Mouse (Mus musculus) heart, embryonic 16.5 days (tissue): ENCODE data around the gene Erc2. TPM values are rescaled to one million over a fixed set of nuclear protein-coding genes. Genes with fewer than 3 reads are reported as not detected.

ENCODE experiments used
- ATAC-seq: fragments of 200-750 bp; cut with Nextera tagmentation; replicated peaks from 2 replicates; pipeline ENCODE4 v1.8.0; 2017; ENCODE audit warnings: moderate number of reproducible peaks; ENCODE audit not compliant: insufficient read depth, low FRiP score; ENCODE audit errors: extremely low read depth
- H3K27ac ChIP-seq: fragments of 300-500 bp; sonication (generic); 2 replicates; pipeline ENCODE4 v1.5.1; 2014; ENCODE audit warnings: mild to moderate bottlenecking, low read length, control low read depth, moderate library complexity
- H3K27me3 ChIP-seq: fragments of 300-500 bp; sonication (generic); 2 replicates; pipeline ENCODE4 v1.6.1; 2014; ENCODE audit warnings: low read length, mixed read lengths; ENCODE audit not compliant: control insufficient read depth, insufficient read depth
- H3K36me3 ChIP-seq: fragments of 300-500 bp; sonication (generic); 2 replicates; pipeline ENCODE4 v1.6.1; 2014; ENCODE audit not compliant: control insufficient read depth, insufficient read depth
- H3K4me1 ChIP-seq: fragments of 300-500 bp; sonication (generic); 2 replicates; pipeline ENCODE4 v1.6.1; 2014; ENCODE audit warnings: low read length, mixed read lengths; ENCODE audit not compliant: control insufficient read depth, insufficient read depth
- H3K4me2 ChIP-seq: fragments of 300-500 bp; sonication (generic); 2 replicates; pipeline ENCODE4 v1.6.1; 2014; ENCODE audit warnings: low read depth, mild to moderate bottlenecking, control low read depth, low read length
- H3K4me3 ChIP-seq: fragments of 300-500 bp; sonication (generic); 2 replicates; pipeline ENCODE4 v1.5.1; 2014; ENCODE audit warnings: mild to moderate bottlenecking, control low read depth, low read length
- H3K9ac ChIP-seq: fragments of 300-500 bp; sonication (generic); 2 replicates; pipeline ENCODE4 v1.6.1; 2014; ENCODE audit warnings: low read length, control low read depth
- H3K9me3 ChIP-seq: fragments of 300-500 bp; sonication (generic); replicated peaks from 2 replicates; pipeline ENCODE4 v1.6.1; 2016; ENCODE audit warnings: low read length; ENCODE audit not compliant: control insufficient read depth
- WGBS: fragments of 180-500 bp; shearing (Covaris S2); extraction: QIAGEN DNeasy Blood & Tissue Kit; methylation state at CpG from one replicate; pipeline ENCODE4 v1.1.7; 2014; 5-methylcytosine and 5-hydroxymethylcytosine counted together
- polyA plus RNA-seq: library from polyadenylated mRNA; unstranded; fragments of >200 nt; fragmentation: Nextera tagmentation; extraction: Ambion mirVana; gene quantifications from 2 replicates; pipeline ENCODE4 v1.2.1, GENCODE M21; 2015

The Erc2 gene
- polyA plus RNA-seq, 1 experiment from 2014 or later, result 1.5 TPM

GRCm38 (mm10) chr14:28328512-28328911 lies 706.3 kb downstream of the Erc2 start:
- Histone ChIP-seq H3K36me3 (no peaks in the 10 kb centered on the region), H3K4me2 (no peak overlapping the region), H3K9ac (no peak overlapping the region), H3K27me3 (no peaks in the 10 kb centered on the region), H3K27ac (no peak overlapping the region), H3K4me1 (no peaks in the 10 kb centered on the region), H3K9me3 (no peaks in the 10 kb centered on the region), H3K4me3 (no peak overlapping the region)
- WGBS, result 53% methylated on average over 8 of the region's 8 CpGs
- ATAC-seq, result no peak

DNA sequence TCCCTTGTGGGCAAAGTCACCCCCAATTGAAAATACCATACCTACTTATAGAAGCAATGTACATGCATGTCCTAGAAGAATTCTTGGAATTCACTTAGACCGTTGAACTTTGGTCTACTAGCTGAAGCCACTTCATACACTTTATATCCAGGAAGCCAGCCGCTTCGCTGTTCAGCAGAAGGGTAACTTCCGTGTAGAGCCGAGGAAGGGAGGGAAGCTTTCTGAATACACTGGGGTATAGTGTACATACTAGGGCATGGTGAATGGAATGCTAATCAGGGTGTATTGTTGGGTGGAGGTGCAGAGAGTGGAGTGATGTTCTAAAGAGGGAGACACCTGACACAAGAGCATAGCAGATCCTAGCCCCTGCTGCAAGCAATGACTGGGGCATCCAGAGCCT lies 708.9 kb downstream of the Erc2 start:
- Histone ChIP-seq H3K27ac (no peak overlapping the region), H3K9me3 (no peaks in the 10 kb centered on the region), H3K4me1 (no peaks in the 10 kb centered on the region), H3K36me3 (no peaks in the 10 kb centered on the region), H3K4me2 (no peak overlapping the region), H3K4me3 (no peak overlapping the region), H3K9ac (no peak overlapping the region), H3K27me3 (no peaks in the 10 kb centered on the region)
- WGBS, result 80% methylated on average over 5 of the region's 5 CpGs
- ATAC-seq, result no peak

GRCm38 (mm10) chr14:28332351-28332953 lies 710.2 kb downstream of the Erc2 start:
- Histone ChIP-seq H3K4me2 (no peak overlapping the region), H3K27ac (no peak overlapping the region), H3K27me3 (no peaks in the 10 kb centered on the region), H3K9ac (no peak overlapping the region), H3K9me3 (no peaks in the 10 kb centered on the region), H3K4me1 (no peaks in the 10 kb centered on the region), H3K36me3 (no peaks in the 10 kb centered on the region), H3K4me3 (no peak overlapping the region)
- WGBS, result 59% methylated on average over 3 of the region's 3 CpGs
- ATAC-seq, result no peak

DNA sequence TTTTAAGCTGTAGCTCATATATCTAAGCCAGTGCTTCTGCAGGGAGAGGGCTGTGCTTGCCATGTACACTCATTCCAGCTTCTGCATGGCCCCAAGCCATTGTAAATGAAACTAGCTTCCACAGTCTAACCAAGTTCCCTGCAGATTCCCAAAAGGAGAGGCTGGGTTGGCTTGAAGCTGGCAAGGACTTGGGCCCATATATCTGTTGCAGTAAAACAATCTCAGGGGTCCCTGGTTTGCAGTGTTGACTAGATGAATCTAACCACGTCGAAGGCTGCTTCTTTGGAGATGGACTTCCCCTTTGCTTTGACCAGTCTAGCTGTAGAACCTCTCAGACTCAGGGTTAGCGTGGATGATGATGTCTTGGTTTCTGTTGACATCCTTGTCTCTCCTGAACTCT lies 716.9 kb downstream of the Erc2 start:
- H3K4me1 ChIP-seq, result no peaks in the 10 kb centered on the region
- no peaks in the 10 kb centered on the region for H3K9me3 ChIP-seq
- H3K9ac ChIP-seq, result no peak overlapping the region
- H3K36me3 ChIP-seq, result no peaks in the 10 kb centered on the region
- no peak for ATAC-seq
- no peak overlapping the region for H3K27ac ChIP-seq
- 88% methylated on average over 3 of the region's 3 CpGs for WGBS
- H3K27me3 ChIP-seq, result no peaks in the 10 kb centered on the region
- no peak overlapping the region for H3K4me2 ChIP-seq
- H3K4me3 ChIP-seq, result no peak overlapping the region

- Histone ChIP-seq H3K36me3 (no peaks in the 10 kb centered on the region), H3K4me3 (no peak overlapping the region), H3K9me3 (no peaks in the 10 kb centered on the region), H3K4me2 (no peak overlapping the region), H3K4me1 (no peaks in the 10 kb centered on the region), H3K9ac (no peak overlapping the region), H3K27ac (no peak overlapping the region), H3K27me3 (no peaks in the 10 kb centered on the region)
- ATAC-seq, result no peak
- 79% methylated on average over 1 of the region's 1 CpGs for whole genome bisulfite sequencing
Observed at GRCm38 (mm10) chr14:28349129-28349528, 726.9 kb downstream of the Erc2 start.

GRCm38 (mm10) chr14:28356031-28356430 lies 733.8 kb downstream of the Erc2 start:
- Histone ChIP-seq H3K4me1 (peaks cover 6% of the 10 kb centered on the region; the same call in 1 of the 2 replicates), H3K36me3 (no peaks in the 10 kb centered on the region), H3K27ac (no peak overlapping the region), H3K4me2 (no peak overlapping the region), H3K27me3 (no peaks in the 10 kb centered on the region), H3K9me3 (no peaks in the 10 kb centered on the region), H3K4me3 (no peak overlapping the region), H3K9ac (no peak overlapping the region)
- no peak for ATAC-seq

DNA sequence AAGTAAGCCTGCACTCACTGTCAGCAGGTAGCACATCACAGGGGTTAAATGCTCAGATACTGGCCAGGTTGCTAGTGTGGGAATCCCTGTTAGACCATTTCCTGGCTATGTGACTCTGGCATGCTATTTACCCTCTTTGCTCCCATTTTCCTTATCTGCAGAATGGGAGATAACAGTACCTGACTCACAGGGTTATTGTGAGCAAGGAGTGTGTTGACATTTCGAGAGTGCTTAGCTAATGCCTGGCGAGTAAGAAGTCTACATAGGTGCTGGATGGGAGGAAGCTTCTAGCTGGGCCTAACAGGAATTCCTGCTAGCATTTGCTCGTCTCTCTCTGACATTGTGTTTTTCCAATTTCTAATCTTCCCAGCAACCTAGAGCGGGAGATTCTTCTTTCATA lies 737.3 kb downstream of the Erc2 start:
- ATAC-seq, result no peak
- H3K4me2 ChIP-seq, result no peak overlapping the region
- H3K36me3 ChIP-seq, result no peaks in the 10 kb centered on the region
- H3K27ac ChIP-seq, result no peak overlapping the region
- peaks cover 6% of the 10 kb centered on the region; the same call in 1 of the 2 replicates for H3K4me1 ChIP-seq
- H3K4me3 ChIP-seq, result no peak overlapping the region
- no peak overlapping the region for H3K9ac ChIP-seq
- 24% methylated on average over 4 of the region's 4 CpGs for WGBS
- no peaks in the 10 kb centered on the region for H3K27me3 ChIP-seq
- no peaks in the 10 kb centered on the region for H3K9me3 ChIP-seq

GRCm38 (mm10) chr14:28359983-28360382 lies 737.8 kb downstream of the Erc2 start:
- no peak overlapping the region for H3K27ac ChIP-seq
- H3K4me3 ChIP-seq, result no peak overlapping the region
- peaks cover 6% of the 10 kb centered on the region; the same call in 1 of the 2 replicates for H3K4me1 ChIP-seq
- ATAC-seq, result no peak
- no peak overlapping the region for H3K4me2 ChIP-seq
- H3K9me3 ChIP-seq, result no peaks in the 10 kb centered on the region
- no peak overlapping the region for H3K9ac ChIP-seq
- no peaks in the 10 kb centered on the region for H3K36me3 ChIP-seq
- 70% methylated on average over 4 of the region's 4 CpGs for WGBS
- H3K27me3 ChIP-seq, result no peaks in the 10 kb centered on the region

GRCm38 (mm10) chr14:28362336-28362735 lies 740.1 kb downstream of the Erc2 start:
- no peak overlapping the region for H3K9ac ChIP-seq
- no peaks in the 10 kb centered on the region for H3K27me3 ChIP-seq
- no peak overlapping the region for H3K4me2 ChIP-seq
- no peaks in the 10 kb centered on the region for H3K9me3 ChIP-seq
- 63% methylated on average over 4 of the region's 4 CpGs for WGBS
- no peak overlapping the region for H3K4me3 ChIP-seq
- H3K36me3 ChIP-seq, result no peaks in the 10 kb centered on the region
- ATAC-seq, result no peak
- peaks cover 6% of the 10 kb centered on the region; the same call in 1 of the 2 replicates for H3K4me1 ChIP-seq
- no peak overlapping the region for H3K27ac ChIP-seq
